Mouse (Mus musculus) adrenal gland, adult 2 months (tissue): ENCODE measurements around the gene B4galt7. TPM values are rescaled to one million over a fixed set of nuclear protein-coding genes. Genes with fewer than 3 reads are reported as not detected.
A peak's percentile ranks its signal among the peaks of the same experiment; 100 is the strongest.
"Not testable (repeated sequence)": the region's sequence is repeated elsewhere in the genome, so short reads cannot be mapped to it uniquely, and the experiment has no call there.

Experiments used
- DNase-seq: peaks from one replicate; pipeline ENCODE4 v3.0.0; 2021
- long read RNA-seq: library from polyadenylated mRNA; stranded (forward); transcript quantifications from one replicate; pipeline ENCODE4 v2.0.0, GENCODE M21; 2021
- polyA plus RNA-seq: library from polyadenylated mRNA; depleted of rRNA; stranded (reverse); fragments of >200 nt; gene quantifications from 2 replicates; pipeline ENCODE4 v1.2.3, GENCODE M21; 2012; rRNA removed
- total RNA-seq, 2 experiments: library from RNA; stranded (reverse); gene quantifications; 2 replicates each; pipeline ENCODE4 v1.2.3; 2021

B4galt7 gene
- total RNA-seq: 10 to 100 TPM; 13.0 to 13.7 TPM
- 20.9 and 22.7 TPM in 2 replicates for polyA plus RNA-seq
- long read RNA-seq, transcript B4galt7-201 (6 exons, 2,130 nt): major isoform, 22 of 31 reads
- long read RNA-seq, partial matches to known transcripts: 1 of 31 reads
- long read RNA-seq, other reads (novel, unspliced or antisense): 8 of 31 reads

DNA sequence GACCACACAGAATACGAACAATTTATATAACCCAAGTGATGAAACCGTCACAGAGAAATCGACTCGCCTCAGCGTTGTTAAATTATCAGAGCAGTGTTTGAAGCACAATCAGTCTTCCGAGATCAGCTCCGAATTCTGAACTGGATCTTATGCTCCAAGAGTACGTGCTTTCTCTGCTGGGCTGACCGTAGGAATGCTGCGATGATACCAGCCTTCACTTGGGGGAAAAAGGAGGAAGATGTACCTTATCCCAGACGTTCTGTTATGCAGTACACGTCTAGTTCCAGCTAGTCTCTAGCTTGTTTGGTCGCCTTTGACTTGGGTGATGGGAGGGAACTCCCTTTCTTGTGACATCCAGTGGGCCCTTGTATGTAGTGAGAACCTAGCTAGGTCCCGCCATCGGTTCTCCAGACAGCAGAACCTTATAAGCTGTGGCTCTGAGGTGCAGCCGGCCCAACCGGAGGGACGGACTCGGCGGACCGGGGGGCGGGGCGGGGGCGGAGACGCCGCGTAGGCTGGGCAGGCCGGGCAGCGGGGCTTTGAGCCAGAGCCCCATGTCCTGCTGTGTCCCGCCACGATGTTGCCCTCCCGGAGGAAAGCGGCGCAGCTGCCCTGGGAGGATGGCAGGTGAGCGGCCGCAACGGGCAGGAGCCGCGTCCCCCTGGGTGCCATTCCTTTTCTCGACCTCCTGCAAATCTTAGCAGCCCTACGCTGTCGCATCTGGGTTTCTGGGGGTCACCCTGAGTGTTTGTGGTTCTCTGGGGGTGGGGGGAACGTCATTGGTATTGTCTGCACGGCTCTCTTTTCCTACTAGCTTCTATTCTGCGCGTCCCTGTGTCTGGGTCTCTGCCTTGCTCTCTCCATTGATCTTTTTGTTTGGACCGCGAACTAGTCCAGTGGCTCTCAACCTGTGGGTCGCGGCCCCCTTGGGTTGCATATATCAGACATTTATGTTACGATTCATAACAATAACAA is at the start of gene B4galt7:
TSS of gene B4galt7 (plus strand) at position 331 of the 975 bp plus-strand sequence.
- peak; percentile 94 for DNase-seq

DNA sequence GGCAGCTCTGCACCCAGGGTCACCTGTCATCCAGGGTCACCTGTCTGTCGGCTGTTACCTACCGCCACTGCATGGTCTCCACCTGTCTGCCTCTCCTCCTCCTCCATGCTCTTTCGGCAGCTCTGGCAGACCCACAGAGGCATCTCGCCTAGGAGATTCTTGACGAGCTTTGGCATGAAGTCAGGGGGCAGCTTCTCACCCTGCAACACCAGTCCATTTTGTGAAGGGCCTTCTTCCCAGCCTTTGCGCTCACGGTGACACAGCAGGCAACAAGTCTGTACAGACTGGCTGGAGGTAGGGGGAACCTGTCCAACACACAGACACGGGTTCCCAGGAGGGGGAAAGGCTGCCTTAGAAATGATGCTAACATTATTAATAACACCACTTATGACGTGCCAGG is 43.8 kb upstream of the B4galt7 start:
- DNase-seq: no peak

DNA sequence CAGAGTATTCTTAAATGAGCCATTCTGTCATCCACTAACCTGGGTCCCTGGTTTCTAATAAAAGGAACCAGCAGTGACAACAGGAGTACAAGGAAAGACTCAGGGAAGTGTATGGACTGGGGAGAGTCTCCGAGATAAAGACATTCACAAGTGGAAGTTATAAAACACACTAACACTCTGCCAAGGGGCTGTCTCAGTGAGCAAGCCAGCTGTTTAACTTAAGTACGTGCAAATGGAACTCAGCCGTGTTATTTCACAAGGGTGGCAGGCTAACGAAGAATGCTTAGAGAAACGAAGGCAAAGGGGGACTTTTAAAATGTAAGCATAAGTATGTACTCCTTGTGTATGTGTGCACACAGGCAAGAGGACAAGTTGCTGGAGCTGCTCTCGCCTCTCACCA is 42.2 kb upstream of the B4galt7 start:
- no peak for DNase-seq

DNA sequence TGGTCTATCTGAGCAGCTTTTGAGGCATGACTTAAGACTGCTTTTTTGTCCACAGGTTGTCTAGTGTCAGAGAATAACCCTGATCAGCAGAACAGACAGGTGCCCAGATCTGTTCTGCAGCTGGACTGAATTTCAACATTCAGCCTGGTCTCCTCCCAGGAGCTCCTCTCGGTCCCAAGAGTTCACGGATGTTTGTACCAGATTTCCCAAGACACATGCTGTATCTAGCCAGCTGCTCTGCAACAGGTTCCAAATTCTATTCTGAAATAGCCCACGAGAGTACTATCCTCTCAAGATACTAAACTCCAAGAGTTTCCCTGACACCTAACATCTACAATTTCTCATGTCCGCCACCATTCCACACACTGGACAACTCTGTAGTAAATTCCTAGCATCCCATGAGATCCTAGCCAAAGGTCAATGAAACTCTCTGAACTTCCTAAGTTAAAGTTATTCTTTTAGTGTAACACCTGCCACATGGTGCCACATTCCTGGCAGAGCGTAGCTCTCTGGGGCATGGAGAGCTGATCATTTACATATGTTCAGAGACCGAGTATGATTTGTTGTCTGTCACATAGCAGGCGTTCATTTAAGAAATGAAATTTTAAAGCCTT is 36.3 kb upstream of the B4galt7 start:
- no peak for DNase-seq

DNA sequence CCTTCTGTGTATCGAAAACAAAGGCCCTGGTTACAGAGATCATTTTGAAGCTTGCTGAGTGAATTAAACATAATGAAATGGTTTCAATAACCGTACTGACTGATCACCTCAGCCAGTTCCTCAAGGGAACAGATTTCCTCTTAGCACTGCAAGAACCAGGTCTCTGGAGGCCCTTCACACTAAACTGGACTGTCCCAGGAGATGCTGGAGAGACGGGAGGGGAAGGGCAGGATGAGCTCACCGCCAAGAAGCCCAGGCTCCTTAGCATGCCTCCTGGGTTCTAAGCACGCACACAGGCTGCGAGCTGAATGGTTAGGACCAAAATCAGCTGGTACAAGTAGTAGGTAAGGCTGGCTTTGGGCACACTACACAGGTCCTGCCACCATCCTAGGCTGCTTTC is 32.7 kb upstream of the B4galt7 start:
- DNase-seq: no peak

DNA sequence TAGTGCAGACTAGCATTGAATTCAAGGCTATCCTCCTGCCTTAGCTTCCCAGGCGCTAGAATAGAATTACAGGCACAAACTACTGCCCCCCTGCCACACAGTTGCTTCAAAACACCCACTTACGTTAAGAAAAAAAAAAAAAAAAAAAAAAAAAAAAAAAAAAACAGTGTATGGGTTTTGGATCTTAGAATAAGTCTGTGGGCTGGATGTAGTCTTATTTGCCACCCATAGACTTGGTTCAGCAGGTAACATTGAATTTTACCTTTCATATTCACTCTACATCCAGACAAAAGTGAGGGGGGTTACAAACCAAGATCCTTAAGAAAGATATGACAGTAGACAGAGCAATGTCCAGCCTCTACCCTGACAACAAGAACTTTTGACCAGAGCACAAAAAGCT is 31.7 kb upstream of the B4galt7 start:
- DNase-seq: no peak

DNA sequence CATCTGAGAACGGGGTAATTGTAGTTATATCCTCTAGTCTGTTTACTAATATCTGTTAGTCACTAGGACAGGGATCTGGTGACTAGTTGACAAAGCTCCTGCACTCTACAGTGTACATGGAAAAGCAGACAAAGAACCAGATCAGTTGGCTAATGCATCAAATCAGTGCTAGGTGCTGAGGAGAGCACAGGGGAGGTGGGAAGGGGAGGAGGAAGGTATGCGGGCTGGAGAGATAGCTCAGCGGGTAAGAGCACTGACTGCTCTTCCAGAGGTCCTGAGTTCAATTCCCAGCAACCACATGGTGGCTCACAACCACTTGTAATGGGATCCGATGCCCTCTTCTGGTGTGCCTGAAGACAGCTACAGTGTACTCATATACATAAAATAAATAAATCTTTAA is 31.2 kb upstream of the B4galt7 start:
- DNase-seq: not testable (repeated sequence)

DNA sequence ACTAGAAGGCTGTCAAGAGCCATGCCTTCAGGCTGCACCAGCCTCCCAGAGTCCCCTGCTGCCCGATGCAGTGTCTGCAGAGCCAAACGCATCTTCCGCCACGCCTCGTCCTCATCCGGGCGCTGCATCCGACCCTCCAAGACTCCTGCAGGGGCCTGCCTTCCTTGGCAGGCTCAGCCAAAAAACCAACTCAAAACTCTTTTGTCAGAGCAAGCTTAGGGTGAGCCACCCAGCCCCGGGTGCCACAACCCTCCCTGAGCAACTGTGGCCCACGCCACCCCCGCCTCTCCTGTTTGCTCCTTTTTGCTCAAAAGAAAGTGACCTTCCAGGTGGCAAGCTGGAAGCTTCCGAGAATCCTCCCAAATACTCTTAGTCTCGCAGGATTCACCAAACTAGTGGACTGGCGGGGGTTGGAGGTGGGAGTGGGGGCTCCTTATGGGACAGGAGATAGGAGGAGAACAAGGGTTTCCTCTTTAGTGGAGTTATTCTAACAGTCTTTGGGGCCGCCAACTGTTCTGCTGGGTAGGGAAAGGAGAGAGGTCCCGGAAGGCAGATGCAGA is 29.9 kb upstream of the B4galt7 start:
- DNase-seq: peak; percentile 27

DNA sequence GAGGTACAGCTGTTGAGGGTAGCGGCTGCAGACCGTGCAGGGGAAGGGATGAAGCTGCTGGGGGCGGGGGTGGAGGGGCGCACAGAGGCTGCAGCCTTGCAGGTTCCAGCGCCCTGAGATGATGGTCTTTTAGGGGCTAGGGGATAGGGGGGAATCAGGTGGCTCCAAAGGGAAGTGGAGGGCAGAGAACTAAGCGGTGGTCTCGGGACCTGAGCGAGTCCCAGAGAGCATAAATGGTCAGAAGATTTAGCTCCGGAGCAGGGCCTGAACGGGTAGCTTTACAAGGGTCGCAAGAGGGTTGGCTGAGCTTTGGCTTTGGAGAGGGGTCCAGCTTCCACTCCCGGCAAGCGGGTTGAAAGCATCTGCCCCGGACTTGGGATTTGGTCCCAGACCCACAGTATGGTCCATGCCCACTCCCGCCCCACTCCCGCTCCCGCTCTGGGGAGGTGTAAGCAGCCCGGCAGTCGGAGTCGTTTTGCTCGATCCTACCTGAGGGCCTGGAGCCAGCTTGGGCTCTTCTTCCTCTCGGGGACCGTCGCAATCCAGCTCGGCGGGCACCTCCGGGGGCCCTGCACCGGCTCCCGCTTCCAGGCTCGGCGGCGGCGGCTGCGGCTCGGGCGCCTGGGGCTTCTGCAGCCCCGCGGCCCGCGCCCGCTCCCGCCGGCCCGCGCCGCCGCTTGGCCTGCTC is 29.3 kb upstream of the B4galt7 start:
- no peak for DNase-seq

DNA sequence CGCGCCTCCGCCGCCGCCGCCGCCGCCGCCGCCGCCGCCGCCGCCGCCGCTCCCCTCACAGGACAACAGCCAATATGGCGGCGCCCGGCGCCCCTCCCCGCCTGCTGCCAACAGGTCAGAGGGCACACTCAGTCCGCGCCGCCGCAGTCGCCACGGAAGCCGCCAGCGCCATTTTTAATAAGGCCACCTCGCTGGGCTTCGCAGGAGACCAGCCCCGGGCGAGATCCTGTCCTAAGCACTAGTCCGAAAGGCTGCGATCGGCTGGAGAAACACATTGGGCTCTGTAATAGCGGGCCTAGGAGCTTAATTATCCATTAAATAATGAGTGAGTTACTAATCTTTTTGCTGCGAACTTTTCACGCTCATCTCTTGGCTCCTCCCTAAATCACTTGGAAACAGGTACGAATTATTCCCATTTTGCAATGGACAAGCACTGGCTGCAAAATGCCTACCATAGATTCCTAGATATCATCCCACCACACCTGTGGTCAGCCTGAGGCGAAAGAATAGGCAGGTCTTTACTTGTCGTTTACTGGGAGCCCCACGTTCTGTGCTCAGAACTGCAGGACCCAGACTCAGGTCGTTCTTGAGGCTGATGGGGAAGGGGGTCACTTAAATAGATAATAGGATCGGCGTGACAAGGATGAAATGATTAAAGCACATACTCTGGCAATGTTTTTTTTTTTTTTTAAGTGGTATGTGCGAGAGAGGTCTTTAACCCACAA is 28.5 kb upstream of the B4galt7 start, which contains the start of gene Fam193b:
TSS of gene Fam193b (minus strand) at position 94 of the 725 bp plus-strand sequence.
- DNase-seq: peak; percentile 97

DNA sequence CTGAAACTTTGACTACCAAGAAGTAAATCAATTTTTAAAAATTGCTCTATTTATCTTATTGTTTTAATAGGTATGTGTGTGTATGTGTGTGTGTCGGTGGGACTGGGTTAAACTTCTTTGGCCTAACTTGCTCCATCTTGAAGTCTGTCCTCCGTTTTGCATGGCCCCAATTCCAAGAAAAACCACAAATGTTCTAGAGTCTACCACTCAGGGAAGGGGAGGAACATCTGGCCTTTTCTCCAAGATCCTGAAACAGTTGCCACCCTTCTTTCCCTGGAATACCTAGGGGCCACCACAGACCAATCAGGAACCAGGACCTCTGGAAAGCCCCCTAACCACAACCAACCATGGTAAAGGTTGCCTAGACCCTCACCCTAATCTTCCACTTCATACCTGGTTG is 27.7 kb upstream of the B4galt7 start:
- no peak for DNase-seq

DNA sequence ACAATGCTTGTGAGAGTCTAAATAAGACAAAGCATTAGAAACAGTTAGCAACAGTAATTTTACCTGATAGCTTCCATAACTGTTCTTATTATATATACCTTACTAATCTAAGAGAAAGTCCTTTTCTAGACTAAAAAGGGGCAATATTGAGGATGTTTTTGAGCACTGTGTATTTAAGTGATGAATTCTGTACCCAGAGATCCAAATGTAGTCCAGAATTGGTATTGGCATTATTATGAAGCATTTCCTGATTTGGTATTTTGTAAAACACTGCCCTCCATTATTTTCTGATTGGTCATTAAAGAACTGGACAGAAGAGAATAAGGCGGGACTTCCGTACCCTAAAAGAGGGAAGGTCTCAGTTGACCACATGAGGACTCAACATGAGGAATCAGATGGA is 26.3 kb upstream of the B4galt7 start, which contains the start of gene Tmed9:
TSS of gene Tmed9 (plus strand) at position 301 of the 400 bp plus-strand sequence.
- DNase-seq: no peak

DNA sequence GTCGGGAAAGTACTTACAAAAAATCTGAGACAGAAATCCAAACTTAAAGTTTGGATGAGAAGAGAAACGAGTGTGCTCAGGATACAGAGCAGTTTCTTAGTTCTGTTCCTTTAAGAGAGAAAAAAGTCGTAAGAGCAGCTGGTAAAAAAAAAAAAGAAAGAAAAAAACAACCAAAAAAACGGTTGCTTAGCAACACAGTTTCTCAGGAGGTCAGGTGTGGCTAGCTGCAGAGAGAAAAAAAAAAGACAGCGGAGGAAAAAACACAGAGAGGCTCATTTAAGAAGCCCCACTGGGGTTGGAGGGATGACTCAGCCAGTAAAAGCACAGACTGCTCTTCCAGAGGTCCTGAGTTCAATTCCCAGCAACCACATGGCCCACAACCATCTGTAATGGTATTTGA is 25.4 kb upstream of the B4galt7 start:
- DNase-seq: no peak

DNA sequence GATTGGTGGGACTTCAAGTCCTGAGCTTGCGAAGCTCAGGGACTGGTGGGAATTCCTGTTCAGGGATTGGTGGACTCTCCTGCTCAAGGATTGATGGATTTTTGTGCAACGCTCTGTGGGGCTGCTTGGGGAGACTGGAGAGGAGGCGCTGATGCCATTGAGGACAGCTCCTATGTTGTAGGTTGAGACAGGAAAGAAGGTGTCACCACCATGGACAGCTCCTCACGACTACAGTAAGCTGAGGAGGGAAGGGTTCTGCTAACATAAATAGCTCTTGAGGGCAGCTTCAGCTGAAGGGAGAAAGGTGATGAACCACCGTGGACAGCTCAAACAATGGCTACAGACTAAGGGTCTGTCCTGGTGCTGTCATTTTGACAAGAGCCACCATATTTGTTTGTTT is 23.8 kb upstream of the B4galt7 start:
- no peak for DNase-seq

DNA sequence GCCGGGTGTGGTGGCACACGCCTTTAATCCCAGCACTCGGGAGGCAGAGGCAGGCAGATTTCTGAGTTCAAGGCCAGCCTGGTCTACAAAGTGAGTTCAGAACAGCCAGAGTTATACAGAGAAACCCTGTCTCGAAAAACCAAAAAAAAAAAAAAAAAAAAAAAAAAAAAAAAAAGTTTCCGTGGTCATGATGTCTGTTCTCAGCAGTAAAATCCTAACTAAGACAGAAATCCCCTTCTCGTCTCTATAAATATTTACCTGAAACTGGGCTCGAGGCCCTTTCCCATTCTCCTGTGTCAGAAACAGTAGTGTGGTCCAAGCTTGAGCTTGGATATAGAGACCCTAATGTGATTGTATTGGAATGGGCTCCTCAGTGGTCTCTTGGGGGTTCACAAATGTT is 22.8 kb upstream of the B4galt7 start:
- not testable (repeated sequence) for DNase-seq

DNA sequence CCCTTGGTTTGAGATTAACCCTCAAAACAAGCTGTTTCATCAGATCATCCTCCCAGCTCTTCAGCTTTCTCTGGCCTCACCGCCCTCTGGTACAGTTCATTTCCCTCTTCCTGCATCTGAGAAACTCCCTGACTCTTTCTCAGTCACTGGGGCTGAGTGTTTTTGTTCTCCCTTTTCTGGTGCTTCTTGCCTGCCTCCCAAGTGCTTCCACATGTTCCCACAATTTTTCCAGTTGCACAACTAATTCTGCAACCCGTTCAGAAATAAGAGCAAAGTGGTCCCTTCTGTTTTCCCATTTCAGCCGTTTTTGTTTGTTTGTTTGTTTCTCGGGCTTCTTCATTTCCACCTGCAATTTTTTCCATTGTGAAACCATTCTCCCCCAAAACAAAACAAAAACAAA is 21.6 kb upstream of the B4galt7 start:
- DNase-seq: no peak

DNA sequence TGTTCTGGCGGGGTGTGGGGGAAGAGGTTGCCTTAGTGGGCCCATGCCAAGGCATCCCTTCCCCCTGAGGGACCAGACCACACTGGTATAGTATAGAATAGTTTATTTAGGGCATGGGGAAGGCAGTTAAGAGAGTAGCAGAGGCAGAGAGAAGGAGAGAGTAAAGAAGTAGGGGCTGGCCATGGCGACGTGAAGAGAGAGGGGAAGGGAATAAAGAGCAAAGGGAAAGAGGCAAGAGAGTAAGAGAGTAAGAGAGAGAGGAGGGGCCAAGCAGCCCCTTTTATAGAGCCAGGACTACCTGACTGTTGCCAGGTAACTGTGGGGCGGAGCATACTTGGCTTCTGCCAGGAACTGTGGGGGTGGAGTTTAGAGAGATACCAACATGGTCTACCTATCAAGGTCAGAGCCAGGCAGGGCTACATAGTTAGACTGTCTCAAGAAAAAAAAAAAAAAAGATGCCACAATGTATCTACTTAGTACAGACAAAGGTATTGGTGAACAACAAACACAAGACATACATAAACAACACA is 7.7 kb upstream of the B4galt7 start:
- DNase-seq: no peak

DNA sequence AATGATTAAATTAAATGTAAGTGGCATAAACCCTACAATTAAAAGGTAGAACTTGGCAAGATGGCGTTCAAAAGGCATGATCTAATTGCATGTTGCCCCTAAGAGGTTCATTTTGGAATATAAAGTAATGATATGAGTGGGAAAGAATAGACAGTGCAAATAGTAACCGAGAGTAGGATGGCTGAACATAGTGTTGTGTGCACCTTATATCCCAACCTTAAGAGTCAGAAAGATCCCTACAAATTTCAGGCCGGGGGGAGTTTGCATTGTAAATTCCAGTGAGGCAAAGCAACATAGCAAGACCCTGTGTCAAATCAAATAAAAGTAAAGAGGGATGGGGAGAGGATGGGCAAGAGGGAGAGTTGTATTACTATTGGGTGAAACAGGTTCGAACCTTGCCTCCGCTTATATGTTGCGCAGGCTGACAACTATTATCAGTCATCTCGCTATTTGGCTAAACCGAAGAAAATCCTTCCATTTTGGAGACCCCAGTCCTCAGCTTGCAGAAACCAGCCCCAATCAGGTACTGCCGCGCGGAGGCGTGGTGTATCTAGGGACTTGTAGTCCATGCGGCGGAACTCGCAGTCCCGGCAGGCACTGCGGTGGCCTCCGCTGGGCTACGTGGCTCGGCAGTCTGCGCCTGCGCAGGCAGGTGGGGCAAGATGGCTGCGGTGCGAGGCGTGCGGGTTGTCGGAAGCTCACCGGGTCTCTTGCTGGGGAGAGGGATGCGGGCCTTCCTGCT is 7.0 kb upstream of the B4galt7 start:
- peak; percentile 97 for DNase-seq

DNA sequence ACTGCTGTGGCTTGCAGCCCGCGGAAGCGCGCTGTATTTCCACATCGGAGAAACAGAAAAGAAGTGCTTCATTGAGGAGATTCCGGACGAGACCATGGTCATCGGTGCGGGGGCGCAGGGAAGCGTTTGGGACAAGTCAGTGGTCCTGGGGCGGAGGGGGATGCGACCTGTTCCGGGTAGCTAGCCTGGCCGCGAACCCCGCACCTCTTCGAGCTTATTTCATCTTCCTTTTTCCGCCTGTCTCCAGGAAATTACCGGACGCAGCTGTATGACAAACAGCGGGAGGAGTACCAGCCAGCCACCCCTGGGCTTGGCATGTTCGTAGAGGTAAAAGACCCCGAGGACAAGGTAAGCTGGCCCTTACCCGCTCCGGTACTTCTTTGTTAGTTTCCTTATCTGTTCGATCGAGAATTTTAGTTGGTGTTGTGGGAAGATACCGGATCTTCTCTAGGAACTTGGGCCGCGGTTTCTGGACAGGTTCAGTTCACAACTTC is 6.4 kb upstream of the B4galt7 start:
- no peak for DNase-seq

DNA sequence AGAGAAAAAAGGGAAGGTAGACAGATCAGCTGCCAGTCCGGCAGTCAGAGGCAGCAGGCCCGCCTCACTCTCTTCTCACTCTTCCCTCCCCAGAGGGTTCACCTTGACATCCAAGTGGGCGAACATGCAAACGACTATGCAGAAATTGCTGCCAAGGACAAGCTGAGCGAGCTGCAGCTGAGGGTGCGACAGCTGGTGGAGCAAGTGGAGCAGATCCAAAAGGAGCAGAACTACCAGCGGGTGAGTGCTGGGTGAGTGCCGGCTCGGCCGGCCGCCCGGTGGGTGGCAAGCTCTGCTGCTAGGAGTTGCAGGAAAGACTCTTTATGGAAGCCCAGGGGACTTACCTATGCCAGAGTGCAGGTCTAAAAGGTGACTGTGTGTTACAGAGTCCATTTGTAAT is 4.3 kb upstream of the B4galt7 start:
- peak; percentile 67 for DNase-seq
